Comparison of ENCODE assay signal across 8 mouse cellular contexts in genomic region chr7:19054047-19054776, GRCm38 (mm10). TPM values are rescaled to one million over a fixed set of nuclear protein-coding genes. Genes with fewer than 3 reads are reported as not detected.
A peak's percentile ranks its signal among the peaks of the same experiment; 100 is the strongest.
DNase-seq lines count a peak whose midpoint lies in the region; ATAC-seq lines count a peak whose summit lies in the region.

Rsph6a (plus strand) TSS chr7:19054690.

- DNase-seq in CD4-positive, CD25-positive, alpha-beta regulatory T cell, adult 2 months (ENCODE audit: low read depth, low spot score): peak; percentile 28
- DNase-seq in ovary, postnatal 36 days (ENCODE audit: low spot score): peak; percentile 38
- DNase-seq in ovary, adult 18-20 months (ENCODE audit: low spot score): no peak
- DNase-seq in yolk sac, embryonic 10.5 days (ENCODE audit: low spot score): peak; percentile 23

- H3K27me3 ChIP-seq in forebrain, embryonic 13.5 days: no peaks in the 10 kb centered on the region
- no peaks in the 10 kb centered on the region for H3K27me3 ChIP-seq in kidney, embryonic 14.5 days (ENCODE audit: control insufficient read depth, insufficient read depth, low read length)
- no peaks in the 10 kb centered on the region for H3K27me3 ChIP-seq in midbrain, embryonic 13.5 days

- H3K4me2 ChIP-seq in forebrain, embryonic 13.5 days: peak within 1 kb of the TSS; percentile 52
- peak within 1 kb of the TSS; percentile 4; the same call in 1 of the 2 replicates for H3K4me2 ChIP-seq in kidney, embryonic 14.5 days (replicated peaks; ENCODE audit: low read depth, low read length)
- H3K4me2 ChIP-seq in midbrain, embryonic 13.5 days (replicated peaks): peak within 1 kb of the TSS; percentile 52

- 0 out of 2 replicates have a peak within 1 kb of the TSS, but pooled peaks have one; percentile 0 for H3K27ac ChIP-seq in forebrain, embryonic 13.5 days
- H3K27ac ChIP-seq in kidney, embryonic 14.5 days (ENCODE audit: low read depth, low read length): no peak within 1 kb of the TSS
- H3K27ac ChIP-seq in midbrain, embryonic 13.5 days: 0 out of 2 replicates have a peak within 1 kb of the TSS, but pooled peaks have one; percentile 5

- peaks cover 38% of the 10 kb centered on the region for H3K36me3 ChIP-seq in forebrain, embryonic 13.5 days (ENCODE audit: poor library complexity, severe bottlenecking)
- H3K36me3 ChIP-seq in kidney, embryonic 14.5 days (ENCODE audit: control insufficient read depth, insufficient read depth, low read length): peaks cover 37% of the 10 kb centered on the region
- peaks cover 43% of the 10 kb centered on the region for H3K36me3 ChIP-seq in midbrain, embryonic 13.5 days

- peak within 1 kb of the TSS; percentile 5; the same call in 1 of the 2 replicates for H3K9ac ChIP-seq in forebrain, embryonic 13.5 days
- H3K9ac ChIP-seq in kidney, embryonic 14.5 days (ENCODE audit: low read depth, low read length): 0 out of 2 replicates have a peak within 1 kb of the TSS, but pooled peaks have one; percentile 2
- peak within 1 kb of the TSS; percentile 33 for H3K9ac ChIP-seq in midbrain, embryonic 13.5 days (replicated peaks)

- no peaks in the 10 kb centered on the region for H3K9me3 ChIP-seq in forebrain, embryonic 13.5 days (replicated peaks)
- H3K9me3 ChIP-seq in kidney, embryonic 14.5 days (ENCODE audit: control insufficient read depth, low read length): no peaks in the 10 kb centered on the region
- H3K9me3 ChIP-seq in midbrain, embryonic 13.5 days: no peaks in the 10 kb centered on the region

- no peak for ATAC-seq in CD4-positive, CD25-positive, alpha-beta regulatory T cell, adult 4 months
- peak; percentile 65 for ATAC-seq in forebrain, embryonic 13.5 days
- peak; percentile 69 for ATAC-seq in kidney, embryonic 14.5 days (ENCODE audit: low FRiP score, low TSS enrichment)
- peak; percentile 79 for ATAC-seq in midbrain, embryonic 13.5 days

- peaks cover 12% of the 10 kb centered on the region for H3K4me1 ChIP-seq in forebrain, embryonic 13.5 days
- H3K4me1 ChIP-seq in kidney, embryonic 14.5 days (ENCODE audit: control insufficient read depth, insufficient read depth, low read length): no peaks in the 10 kb centered on the region
- peaks cover 13% of the 10 kb centered on the region for H3K4me1 ChIP-seq in midbrain, embryonic 13.5 days (replicated peaks)

- H3K4me3 ChIP-seq in forebrain, embryonic 13.5 days: peak within 1 kb of the TSS; percentile 26
- no peak within 1 kb of the TSS for H3K4me3 ChIP-seq in kidney, embryonic 14.5 days (ENCODE audit: low read length)
- H3K4me3 ChIP-seq in midbrain, embryonic 13.5 days (replicated peaks): peak within 1 kb of the TSS; percentile 26

- 27% methylated on average over 32 of the region's 33 CpGs for WGBS in forebrain, embryonic 13.5 days
- 35% methylated on average over 33 of the region's 33 CpGs for WGBS in kidney, embryonic 14.5 days
- WGBS in midbrain, embryonic 13.5 days: 24% methylated on average over 32 of the region's 33 CpGs

RNA-seq across cellular contexts. Expression of gene Rsph6a, which starts in this region (rescaled TPM):
- polyA plus RNA-seq in CD4-positive, CD25-positive, alpha-beta regulatory T cell, adult 4 months (2017; shearing (Covaris generic)): not detected
- polyA plus RNA-seq in forebrain, embryonic 13.5 days (2015; fragmentation: Nextera tagmentation; extraction: Ambion mirVana): not detected in 2 replicates
- polyA plus RNA-seq in kidney, embryonic 14.5 days (2014; fragmentation: Nextera tagmentation; extraction: Ambion mirVana): not detected in 2 replicates
- 0.09 TPM in 1 of 2 replicates, not detected in the other for polyA plus RNA-seq in midbrain, embryonic 13.5 days (2015; fragmentation: Nextera tagmentation; extraction: Ambion mirVana)

Comparison
In these comparisons a context has a peak if more than half of its experiments do, and no peak if none do; other contexts are left out.
1. Peak in ATAC-seq, H3K4me3 ChIP-seq, H3K27ac ChIP-seq, H3K9ac ChIP-seq and H3K4me2 ChIP-seq in forebrain, embryonic 13.5 days; RNA of the gene not detected or under 1 TPM.
2. Peak in ATAC-seq, H3K9ac ChIP-seq and H3K4me2 ChIP-seq in kidney, embryonic 14.5 days; RNA of the gene not detected or under 1 TPM.
3. Peak in ATAC-seq, H3K4me3 ChIP-seq, H3K27ac ChIP-seq, H3K9ac ChIP-seq and H3K4me2 ChIP-seq in midbrain, embryonic 13.5 days; RNA of the gene not detected or under 1 TPM.